Mouse (Mus musculus) ES-Bruce4 (cell line): ENCODE data around the gene Gm6217.

Experiments
- CTCF ChIP-seq: IDR thresholded peaks from one replicate; pipeline ENCODE4 v1.8.1; 2011; ENCODE audit warnings: low read depth, low read length
- EP300 ChIP-seq: IDR thresholded peaks from 2 replicates; pipeline ENCODE4 v1.6.1; 2011; ENCODE audit warnings: low read depth, low read length; ENCODE audit not compliant: insufficient read depth
- POLR2A ChIP-seq: IDR thresholded peaks from one replicate; pipeline ENCODE4 v1.8.1; 2011; ENCODE audit warnings: low read length; ENCODE audit not compliant: insufficient read depth

GRCm38 (mm10) chr1:82948601-82949000, 17.4 kb upstream of the Gm6217 start:
- no peak for TF ChIP-seq EP300
- no peak for TF ChIP-seq POLR2A
- no peak for TF ChIP-seq CTCF
